Mouse (Mus musculus) kidney, embryonic 16.5 days (tissue): ENCODE results near the gene Fmnl2. TPM values are rescaled to one million over a fixed set of nuclear protein-coding genes. Genes with fewer than 3 reads are reported as not detected.

ENCODE experiments used
- ATAC-seq: fragments of 200-750 bp; cut with Nextera tagmentation; 2 replicates; pipeline ENCODE4 v1.8.0; 2017; ENCODE audit warnings: moderate TSS enrichment; ENCODE audit not compliant: low FRiP score, low TSS enrichment
- H3K27ac ChIP-seq: fragments of 300-500 bp; sonication (generic); 2 replicates; pipeline ENCODE4 v1.5.1; 2014; ENCODE audit warnings: low read length
- H3K27me3 ChIP-seq: fragments of 300-500 bp; sonication (generic); 2 replicates; pipeline ENCODE4 v1.6.1; 2014; ENCODE audit warnings: low read length, control low read depth, mixed read lengths; ENCODE audit not compliant: insufficient read depth
- H3K36me3 ChIP-seq: fragments of 300-500 bp; sonication (generic); 2 replicates; pipeline ENCODE4 v1.6.1; 2014; ENCODE audit warnings: low read length, control low read depth, mixed read lengths; ENCODE audit not compliant: insufficient read depth
- H3K4me1 ChIP-seq: fragments of 300-500 bp; sonication (generic); 2 replicates; pipeline ENCODE4 v1.6.1; 2014; ENCODE audit warnings: low read length, control low read depth, mixed read lengths; ENCODE audit not compliant: insufficient read depth
- H3K4me2 ChIP-seq: fragments of 300-500 bp; sonication (generic); replicated peaks from 2 replicates; pipeline ENCODE4 v1.6.1; 2014; ENCODE audit warnings: low read depth, low read length
- H3K4me3 ChIP-seq: fragments of 300-500 bp; sonication (generic); 2 replicates; pipeline ENCODE4 v1.5.1; 2014; ENCODE audit warnings: mild to moderate bottlenecking, low read length
- H3K9ac ChIP-seq: fragments of 300-500 bp; sonication (generic); replicated peaks from 2 replicates; pipeline ENCODE4 v1.6.1; 2014; ENCODE audit warnings: low read length
- H3K9me3 ChIP-seq: fragments of 300-500 bp; sonication (generic); 2 replicates; pipeline ENCODE4 v1.6.1; 2016; ENCODE audit warnings: low read length, control low read depth
- whole genome bisulfite sequencing: fragments of 180-500 bp; shearing (Covaris S2); extraction: QIAGEN DNeasy Blood & Tissue Kit; methylation state at CpG from one replicate; pipeline ENCODE4 v1.1.7; 2014; 5-methylcytosine and 5-hydroxymethylcytosine counted together
- polyA plus RNA-seq: library from polyadenylated mRNA; unstranded; fragments of >200 nt; fragmentation: Nextera tagmentation; extraction: Ambion mirVana; gene quantifications from 2 replicates; pipeline ENCODE4 v1.2.1, GENCODE M21; 2015

Fmnl2 gene
- polyA plus RNA-seq, 1 experiment from 2014 or later: 5.7 TPM

DNA sequence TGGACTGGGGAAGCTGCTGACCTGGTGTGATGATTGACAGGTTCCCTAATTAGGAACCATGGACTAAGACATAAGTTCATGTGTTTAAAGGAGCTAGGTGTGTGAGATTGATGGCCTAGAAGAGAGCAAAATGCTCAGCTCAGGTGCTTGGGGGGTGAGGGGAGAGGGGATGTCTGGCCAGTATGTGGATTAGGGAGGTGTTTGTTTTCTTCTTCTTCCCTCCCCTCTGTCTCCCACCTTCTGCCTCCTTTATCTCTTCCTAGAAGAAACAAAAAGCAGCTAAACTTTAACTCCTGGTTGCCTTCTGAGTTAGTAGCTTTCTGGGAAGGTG, 101.6 kb downstream of the Fmnl2 start:
- Histone ChIP-seq H3K4me1 (peaks cover 47% of the 10 kb centered on the region), H3K27me3 (no peaks in the 10 kb centered on the region), H3K9ac (0 out of 2 replicates have a peak overlapping the region, but pooled peaks have one; percentile 15), H3K27ac (peak overlapping the region; percentile 57), H3K4me2 (peak overlapping the region; percentile 45), H3K4me3 (0 out of 2 replicates have a peak overlapping the region, but pooled peaks have one; percentile 7), H3K9me3 (no peaks in the 10 kb centered on the region), H3K36me3 (no peaks in the 10 kb centered on the region)
- ATAC-seq: no peak; the same call in 1 of the 2 replicates

GRCm38 (mm10) chr2:52959982-52960381, 102.3 kb downstream of the Fmnl2 start:
- Histone ChIP-seq H3K27me3 (no peaks in the 10 kb centered on the region), H3K27ac (peak overlapping the region; percentile 37; the same call in 1 of the 2 replicates), H3K9me3 (no peaks in the 10 kb centered on the region), H3K36me3 (no peaks in the 10 kb centered on the region), H3K9ac (no peak overlapping the region), H3K4me1 (peaks cover 53% of the 10 kb centered on the region), H3K4me3 (no peak overlapping the region), H3K4me2 (no peak overlapping the region)
- 39% methylated on average over 3 of the region's 3 CpGs for WGBS
- ATAC-seq: no peak

DNA sequence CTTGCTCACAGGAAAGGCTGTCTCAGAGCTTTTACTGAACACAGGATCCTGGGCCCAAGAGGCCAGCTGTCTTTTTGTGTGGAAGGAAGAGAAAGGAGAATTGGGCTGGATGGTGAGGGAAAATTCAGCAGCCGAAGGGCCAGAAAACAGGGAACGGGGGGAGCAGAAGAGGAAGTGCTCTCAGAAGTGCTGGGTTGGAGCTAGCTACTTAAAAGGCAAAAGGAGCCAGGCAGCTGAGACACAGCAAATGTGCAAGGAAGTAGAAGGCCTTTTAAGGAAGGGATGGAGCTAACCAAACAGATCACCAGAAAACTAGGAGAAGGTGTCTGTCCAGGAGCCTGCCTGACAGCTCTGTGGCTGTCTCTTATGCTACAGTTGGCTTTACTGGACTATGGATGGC, 103.0 kb downstream of the Fmnl2 start:
- Histone ChIP-seq H3K27me3 (no peaks in the 10 kb centered on the region), H3K4me1 (peaks cover 56% of the 10 kb centered on the region), H3K27ac (peak overlapping the region; percentile 37; the same call in 1 of the 2 replicates), H3K4me2 (no peak overlapping the region), H3K36me3 (no peaks in the 10 kb centered on the region), H3K9ac (no peak overlapping the region), H3K9me3 (no peaks in the 10 kb centered on the region), H3K4me3 (no peak overlapping the region)
- WGBS: 45% methylated on average over 2 of the region's 2 CpGs
- no peak for ATAC-seq

DNA sequence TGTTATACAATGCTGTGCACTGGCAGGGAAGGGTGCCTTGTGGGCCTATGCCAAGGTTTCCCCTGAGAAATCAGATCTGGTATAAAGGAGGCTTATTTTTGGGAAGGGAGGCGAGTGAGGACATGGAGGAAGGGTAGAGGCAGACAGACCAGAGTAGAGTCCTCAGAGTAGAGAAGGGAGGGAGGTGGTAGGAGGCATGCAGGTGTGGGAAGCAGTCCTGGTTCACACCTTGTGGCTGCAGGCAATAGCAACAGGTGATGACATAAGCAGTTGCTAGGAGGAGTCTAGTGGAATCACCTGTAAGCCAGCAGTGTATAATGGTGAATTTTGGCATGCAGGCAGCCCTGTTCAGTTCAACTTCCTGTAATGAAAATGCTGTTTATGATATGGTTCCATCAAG, 105.8 kb downstream of the Fmnl2 start:
- Histone ChIP-seq H3K9me3 (no peaks in the 10 kb centered on the region), H3K36me3 (no peaks in the 10 kb centered on the region), H3K27me3 (no peaks in the 10 kb centered on the region), H3K4me2 (no peak overlapping the region), H3K27ac (no peak overlapping the region), H3K4me1 (peaks cover 72% of the 10 kb centered on the region), H3K9ac (no peak overlapping the region), H3K4me3 (no peak overlapping the region)
- 78% methylated on average over 1 of the region's 1 CpGs for WGBS
- ATAC-seq: no peak

DNA sequence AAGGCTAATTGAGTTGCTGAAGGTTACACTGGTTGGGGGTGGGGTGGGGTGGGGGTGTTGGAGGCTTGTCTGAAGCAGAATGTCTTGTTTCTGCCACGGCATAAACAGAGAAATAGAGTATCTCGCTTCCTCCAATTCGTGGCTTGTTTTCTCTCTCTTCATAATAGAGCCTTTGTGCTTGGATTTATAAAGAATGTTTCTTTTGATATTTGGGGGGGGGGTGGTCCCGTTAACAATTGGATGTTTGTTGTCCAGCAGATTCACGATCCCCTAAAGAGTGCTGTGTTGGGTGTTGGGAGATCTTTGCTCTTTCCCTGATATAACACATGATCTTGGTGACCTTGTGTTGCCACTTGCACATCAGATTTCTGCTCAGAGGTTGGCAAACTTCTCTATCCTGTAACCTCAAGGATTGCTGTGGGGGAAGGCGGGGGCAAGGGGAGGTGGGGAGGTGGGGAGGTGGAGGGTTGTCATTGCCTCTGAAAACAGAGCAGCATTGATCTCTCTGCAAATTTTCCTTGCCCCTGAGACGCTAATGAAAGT, 106.8 kb downstream of the Fmnl2 start:
- no peaks in the 10 kb centered on the region for H3K9me3 ChIP-seq
- no peak for ATAC-seq
- WGBS: 45% methylated on average over 7 of the region's 7 CpGs
- no peak overlapping the region for H3K27ac ChIP-seq
- H3K4me3 ChIP-seq: no peak overlapping the region
- H3K4me2 ChIP-seq: no peak overlapping the region
- H3K36me3 ChIP-seq: no peaks in the 10 kb centered on the region
- no peaks in the 10 kb centered on the region for H3K27me3 ChIP-seq
- peaks cover 66% of the 10 kb centered on the region for H3K4me1 ChIP-seq
- no peak overlapping the region for H3K9ac ChIP-seq

GRCm38 (mm10) chr2:52966227-52966626, 108.6 kb downstream of the Fmnl2 start:
- ATAC-seq: peak; percentile 79
- Histone ChIP-seq H3K4me2 (no peak overlapping the region), H3K36me3 (no peaks in the 10 kb centered on the region), H3K9me3 (no peaks in the 10 kb centered on the region), H3K4me1 (peaks cover 58% of the 10 kb centered on the region), H3K9ac (no peak overlapping the region), H3K27me3 (no peaks in the 10 kb centered on the region), H3K27ac (peak overlapping the region; percentile 45), H3K4me3 (no peak overlapping the region)
- WGBS: 29% methylated on average over 5 of the region's 5 CpGs

DNA sequence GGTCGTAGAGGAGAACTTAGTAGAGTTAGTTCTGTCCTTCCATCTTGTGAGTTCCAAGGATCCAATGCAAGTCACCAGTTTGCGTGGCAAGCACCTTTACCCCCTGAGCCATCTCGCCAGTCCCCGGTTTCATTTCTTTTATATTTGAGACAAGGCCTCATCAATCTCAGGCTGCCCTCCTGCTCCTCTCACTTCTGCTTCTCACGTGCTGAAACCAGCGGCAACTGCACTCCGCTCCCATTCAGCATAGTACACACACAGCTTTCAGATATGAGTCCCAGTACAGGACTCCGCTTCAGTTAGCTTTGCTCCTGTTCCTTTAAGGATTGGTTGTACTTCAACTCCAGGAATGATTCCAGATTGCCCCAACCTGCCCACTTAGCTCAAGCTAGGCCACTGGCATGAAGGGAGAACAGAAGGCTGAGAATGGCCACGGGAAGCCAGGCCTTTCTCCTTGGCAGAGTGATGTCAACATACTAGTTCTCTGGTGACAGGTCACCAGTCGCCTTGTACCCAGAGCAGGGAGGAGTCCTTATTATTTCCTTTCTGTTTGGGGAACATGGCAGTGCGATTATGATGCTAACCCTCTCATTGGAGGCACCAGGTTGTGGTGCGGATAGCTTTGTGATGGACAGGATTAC, 109.3 kb downstream of the Fmnl2 start:
- 67% methylated on average over 12 of the region's 12 CpGs for WGBS
- Histone ChIP-seq H3K4me2 (no peak overlapping the region), H3K4me3 (no peak overlapping the region), H3K4me1 (peaks cover 58% of the 10 kb centered on the region), H3K9me3 (no peaks in the 10 kb centered on the region), H3K27me3 (no peaks in the 10 kb centered on the region), H3K27ac (peak overlapping the region; percentile 55), H3K9ac (no peak overlapping the region), H3K36me3 (no peaks in the 10 kb centered on the region)
- no peak; the same call in 1 of the 2 replicates for ATAC-seq

- peaks cover 58% of the 10 kb centered on the region for H3K4me1 ChIP-seq
- 95% methylated on average over 5 of the region's 5 CpGs for WGBS
- ATAC-seq: no peak
Observed at GRCm38 (mm10) chr2:52967461-52967823, 109.8 kb downstream of the Fmnl2 start.

DNA sequence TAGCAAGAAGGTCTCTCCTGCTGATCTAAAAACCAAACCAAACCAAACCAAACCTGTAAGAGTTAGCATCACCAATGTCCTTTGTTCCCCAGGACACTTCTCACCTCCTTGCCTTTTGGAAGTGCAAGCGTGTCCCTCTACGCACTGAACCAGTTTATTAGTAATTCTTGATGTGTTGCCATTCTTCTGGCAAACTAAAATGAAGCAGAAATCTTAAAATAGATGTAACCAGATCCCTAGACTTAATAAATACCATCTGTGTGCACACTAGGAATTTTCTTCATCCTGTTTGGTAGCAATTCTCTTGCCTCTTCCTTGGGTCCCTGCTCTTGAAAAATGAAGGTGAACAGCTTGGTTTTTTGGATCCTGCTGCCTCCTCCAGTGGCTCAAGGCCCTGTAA, 111.2 kb downstream of the Fmnl2 start:
- Histone ChIP-seq H3K9me3 (no peaks in the 10 kb centered on the region), H3K4me3 (no peak overlapping the region), H3K4me1 (peaks cover 56% of the 10 kb centered on the region), H3K9ac (no peak overlapping the region), H3K36me3 (no peaks in the 10 kb centered on the region), H3K27ac (no peak overlapping the region), H3K4me2 (no peak overlapping the region), H3K27me3 (no peaks in the 10 kb centered on the region)
- ATAC-seq: no peak
- WGBS: 87% methylated on average over 2 of the region's 2 CpGs

More at GRCm38 (mm10) chr2:52967461-52967823, 109.8 kb downstream of the Fmnl2 start:
- Histone ChIP-seq H3K9me3 (no peaks in the 10 kb centered on the region), H3K4me2 (no peak overlapping the region), H3K27me3 (no peaks in the 10 kb centered on the region), H3K9ac (no peak overlapping the region), H3K27ac (no peak overlapping the region), H3K4me3 (no peak overlapping the region), H3K36me3 (no peaks in the 10 kb centered on the region)

DNA sequence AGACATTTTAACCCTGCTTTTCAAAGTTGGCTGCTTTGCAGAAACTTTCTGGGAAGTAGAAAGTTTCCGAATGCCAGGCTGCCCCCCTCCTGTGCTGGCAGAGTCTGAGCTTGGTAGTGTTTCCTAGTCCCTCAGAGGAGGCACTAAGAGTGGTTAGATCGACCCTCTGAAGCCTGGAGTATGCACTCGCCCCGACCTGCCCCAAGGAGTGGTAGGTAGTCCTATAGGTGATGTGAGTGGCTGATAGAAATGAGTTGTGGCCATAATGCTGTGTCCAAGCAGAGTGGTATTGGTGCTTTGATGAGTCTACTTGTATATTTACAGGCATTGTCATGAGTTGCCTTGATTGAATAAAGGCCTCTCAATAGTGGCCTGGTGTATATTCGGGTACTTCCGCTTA, 116.4 kb downstream of the Fmnl2 start:
- H3K36me3 ChIP-seq: no peaks in the 10 kb centered on the region
- WGBS: 84% methylated on average over 6 of the region's 6 CpGs
- H3K4me2 ChIP-seq: no peak overlapping the region
- no peak overlapping the region for H3K4me3 ChIP-seq
- no peaks in the 10 kb centered on the region for H3K9me3 ChIP-seq
- H3K27me3 ChIP-seq: no peaks in the 10 kb centered on the region
- ATAC-seq: no peak
- 0 out of 2 replicates have a peak overlapping the region, but pooled peaks have one; percentile 27 for H3K27ac ChIP-seq
- H3K4me1 ChIP-seq: peaks cover 38% of the 10 kb centered on the region
- no peak overlapping the region for H3K9ac ChIP-seq
